Mouse (Mus musculus) gastrocnemius, adult 8-10 months (tissue): ENCODE data around the gene Atn1. TPM values are rescaled to one million over a fixed set of nuclear protein-coding genes. Genes with fewer than 3 reads are reported as not detected.

ENCODE experiments used
- microRNA-seq: library from miRNA; unstranded; fragments of <30 nt; microRNA quantifications from one replicate; pipeline ENCODE4 v1.2.0, GENCODE M21; 2022
- total RNA-seq, 4 experiments: library from RNA; stranded (reverse); gene quantifications; 2 replicates each; pipeline ENCODE4 v1.2.4; 2022

Atn1 gene
- total RNA-seq, 4 experiments from 2014 or later = 41.9 to 59.4 (median 49.2) TPM

Small RNA genes lying within 50 kb of the gene (microRNA-seq; reads per million reads assigned to microRNA genes)
- gene Mir141 (not detected), gene Mir200c (6.7 reads per million)

Other genes with a start within 250 kb of the Atn1 start
- 1 to 10 TPM; 3.6 to 7.5 (median 5.5) TPM for gene C1ra, start 244.1 kb downstream of the Atn1 start, total RNA-seq
- 10 to 100 TPM in 3 of 4 experiments, 1 to 10 TPM in 1; 8.4 to 20.8 (median 14.2) TPM for gene C1s1, start 214.2 kb downstream of the Atn1 start, total RNA-seq
- gene C1rb, start 186.2 kb downstream of the Atn1 start, total RNA-seq = 1 to 10 TPM in 1 of 4 experiments, under 1 TPM in 3; 0.46 to 1.2 (median 0.69) TPM
- under 1 TPM; 0.44 to 0.70 (median 0.51) TPM for gene C1s2, start 120.4 kb downstream of the Atn1 start, total RNA-seq
- gene Lpcat3, start 93.5 kb downstream of the Atn1 start, total RNA-seq = 10 to 100 TPM; 12.6 to 18.1 (median 15.6) TPM
- 10 to 100 TPM; 62.1 to 74.4 (median 66.1) TPM for gene Emg1, start 44.3 kb downstream of the Atn1 start, total RNA-seq
- gene Phb2, start 44.2 kb downstream of the Atn1 start, total RNA-seq = 100 to 1,000 TPM; 140 to 157 (median 153) TPM
- gene Ptpn6, start 17.8 kb downstream of the Atn1 start, total RNA-seq = 1 to 10 TPM in 3 of 4 experiments, under 1 TPM in 1; 0.80 to 2.0 (median 1.2) TPM
- 100 to 1,000 TPM; 146 to 173 (median 164) TPM for gene Grcc10, start 15.2 kb downstream of the Atn1 start, total RNA-seq
- not detected for gene Gm45234, start 503 bp downstream of the Atn1 start, total RNA-seq
- 1 to 10 TPM in 3 of 4 experiments, under 1 TPM in 1; 0.75 to 1.4 (median 1.1) TPM for gene Eno2, start 13.1 kb upstream of the Atn1 start, total RNA-seq
- gene Lrrc23, start 23.2 kb upstream of the Atn1 start, total RNA-seq = not detected
- gene Spsb2, start 52.1 kb upstream of the Atn1 start, total RNA-seq = 1 to 10 TPM; 1.9 to 4.1 (median 2.9) TPM
- 1,000 to 10,000 TPM; 2,418 to 2,798 (median 2,572) TPM for gene Tpi1, start 57.8 kb upstream of the Atn1 start, total RNA-seq
- gene Usp5, start 73.0 kb upstream of the Atn1 start, total RNA-seq = 10 to 100 TPM; 44.3 to 48.1 (median 45.2) TPM
- under 1 TPM; 0.31 to 0.51 (median 0.37) TPM for gene Cdca3, start 73.0 kb upstream of the Atn1 start, total RNA-seq
- 1 to 10 TPM in 2 of 4 experiments, under 1 TPM in 2; 0.70 to 1.1 (median 1.0) TPM for gene Gnb3, start 83.8 kb upstream of the Atn1 start, total RNA-seq
- gene P3h3, start 101.2 kb upstream of the Atn1 start, total RNA-seq = 1 to 10 TPM; 2.0 to 4.5 (median 3.3) TPM
- gene Gpr162, start 107.5 kb upstream of the Atn1 start, total RNA-seq = not detected
- gene Cd4, start 131.7 kb upstream of the Atn1 start, total RNA-seq = under 1 TPM in 1 of 4 experiments, not detected in 3; 0.11 TPM
- under 1 TPM in 1 of 4 experiments, not detected in 3; 0.31 TPM for gene Lag3, start 155.2 kb upstream of the Atn1 start, total RNA-seq
- 10 to 100 TPM; 64.6 to 83.2 (median 76.8) TPM for gene Ptms, start 163.6 kb upstream of the Atn1 start, total RNA-seq
- gene Mlf2, start 174.9 kb upstream of the Atn1 start, total RNA-seq = 100 to 1,000 TPM; 192 to 219 (median 202) TPM
- 100 to 1,000 TPM; 122 to 142 (median 131) TPM for gene Cops7a, start 209.0 kb upstream of the Atn1 start, total RNA-seq
- under 1 TPM in 3 of 4 experiments, not detected in 1; 0.19 to 0.70 (median 0.36) TPM for gene Pianp, start 240.2 kb upstream of the Atn1 start, total RNA-seq